Mouse (Mus musculus) CH12.LX (cell line): ENCODE measurements around the gene Gm12216. TPM values are rescaled to one million over a fixed set of nuclear protein-coding genes. Genes with fewer than 3 reads are reported as not detected.

Experiments used
- DNase-seq: peaks from one replicate; pipeline ENCODE4 v3.0.0-alpha.2; 2013; ENCODE audit errors: extremely low read depth
- H3K27ac ChIP-seq: 2 replicates; pipeline ENCODE4 v1.5.1; 2012; ENCODE audit warnings: low read depth, mild to moderate bottlenecking, control low read depth, moderate library complexity; ENCODE audit not compliant: insufficient read depth
- H3K27me3 ChIP-seq: replicated peaks from 2 replicates; pipeline ENCODE3; 2012; ENCODE audit warnings: inconsistent platforms
- H3K36me3 ChIP-seq, 2 experiments: replicated peaks in 1 of 2; 2 replicates each; pipeline versions ENCODE3 to v1.6.1; 2012; ENCODE audit warnings: inconsistent platforms in 1 of 2, low read length in 1 of 2, mild to moderate bottlenecking in 1 of 2, mixed read lengths in 1 of 2, moderate library complexity in 1 of 2; ENCODE audit not compliant: control insufficient read depth in 1 of 2, insufficient read depth in 1 of 2
- H3K4me1 ChIP-seq, 2 experiments: 2 replicates each; pipeline ENCODE4 v1.6.1; 2012; ENCODE audit warnings: inconsistent platforms in 1 of 2, moderate library complexity in 1 of 2; ENCODE audit not compliant: insufficient read depth in 2 of 2, control insufficient read depth in 1 of 2
- H3K4me2 ChIP-seq: 2 replicates; pipeline ENCODE4 v1.6.1; 2012; ENCODE audit warnings: low read depth, mild to moderate bottlenecking, control low read depth; ENCODE audit not compliant: poor library complexity, insufficient read depth, severe bottlenecking
- H3K4me3 ChIP-seq, 3 experiments: fragments of 150-350 bp in 1 of 3; sonication (generic) in 1 of 3; replicated peaks in 1 of 3; 2 replicates each; pipeline versions ENCODE3 to v1.5.1; 2011 to 2012; ENCODE audit warnings: low read depth in 2 of 3, low read length in 2 of 3, mild to moderate bottlenecking in 2 of 3, moderate library complexity in 2 of 3, control low read depth in 1 of 3, improper control_type of control experiment in 1 of 3, inconsistent platforms in 1 of 3, mixed read lengths in 1 of 3; ENCODE audit not compliant: poor library complexity in 1 of 3
- H3K79me2 ChIP-seq: replicated peaks from 2 replicates; pipeline ENCODE4 v1.6.1; 2012; ENCODE audit warnings: mild to moderate bottlenecking, moderate library complexity; ENCODE audit not compliant: control insufficient read depth, poor library complexity, insufficient read depth, severe bottlenecking; ENCODE audit errors: extremely low read depth
- H3K9ac ChIP-seq: 2 replicates; pipeline ENCODE4 v1.6.1; 2012; ENCODE audit warnings: low read depth, mild to moderate bottlenecking, control low read depth, moderate library complexity; ENCODE audit not compliant: insufficient read depth
- H3K9me3 ChIP-seq: replicated peaks from 2 replicates; pipeline ENCODE3; 2012; ENCODE audit warnings: low read length, inconsistent platforms, mixed read lengths
- BHLHE40 ChIP-seq: IDR thresholded peaks from 2 replicates; pipeline ENCODE4 v1.6.1; 2011; ENCODE audit warnings: mild to moderate bottlenecking, low read depth, low read length, improper control_type of control experiment
- CHD1 ChIP-seq: IDR thresholded peaks from 2 replicates; pipeline ENCODE4 v1.6.1; 2012; ENCODE audit warnings: low read depth, low read length, improper control_type of control experiment, inconsistent platforms
- CHD2 ChIP-seq: IDR thresholded peaks from 2 replicates; pipeline ENCODE4 v1.6.1; 2011; ENCODE audit warnings: low read length, improper control_type of control experiment
- CTCF ChIP-seq, 2 experiments: IDR thresholded peaks in 1 of 2; conservative IDR thresholded peaks in 1 of 2; 2 replicates each; pipeline ENCODE4 v1.5.1; 2011 to 2012; ENCODE audit warnings: low read depth in 2 of 2, low read length in 2 of 2, improper control_type of control experiment in 1 of 2, inconsistent platforms in 1 of 2, mild to moderate bottlenecking in 1 of 2, moderate library complexity in 1 of 2
- E2F4 ChIP-seq: IDR thresholded peaks from 2 replicates; pipeline ENCODE4 v1.6.1; 2011; ENCODE audit warnings: low read depth, low read length, improper control_type of control experiment; ENCODE audit not compliant: insufficient replicate concordance
- ELF1 ChIP-seq: IDR thresholded peaks from 2 replicates; pipeline ENCODE4 v1.6.1; 2014; ENCODE audit warnings: low read depth, mild to moderate bottlenecking, inconsistent platforms, low read length, improper control_type of control experiment
- EP300 ChIP-seq: IDR thresholded peaks from 2 replicates; pipeline ENCODE4 v1.6.1; 2011; ENCODE audit warnings: low read length, improper control_type of control experiment
- ETS1 ChIP-seq: conservative IDR thresholded peaks from 2 replicates; pipeline ENCODE4 v1.6.1; 2012; ENCODE audit warnings: low read depth, mild to moderate bottlenecking, inconsistent platforms, low read length, improper control_type of control experiment, moderate library complexity
- GABPA ChIP-seq: IDR thresholded peaks from 2 replicates; pipeline ENCODE4 v1.6.1; 2012; ENCODE audit warnings: low read depth, low read length, improper control_type of control experiment, inconsistent platforms; ENCODE audit not compliant: insufficient replicate concordance
- HCFC1 ChIP-seq: IDR thresholded peaks from 2 replicates; pipeline ENCODE4 v1.6.1; 2012; ENCODE audit warnings: low read depth, mild to moderate bottlenecking, inconsistent platforms, low read length, improper control_type of control experiment
- IRF4 ChIP-seq: IDR thresholded peaks from 2 replicates; pipeline ENCODE4 v1.6.1; 2014; ENCODE audit warnings: low read depth, mild to moderate bottlenecking, inconsistent platforms, low read length, improper control_type of control experiment
- JUN ChIP-seq: IDR thresholded peaks from 2 replicates; pipeline ENCODE4 v1.6.1; 2011; ENCODE audit warnings: low read depth, mild to moderate bottlenecking, low read length, improper control_type of control experiment, moderate library complexity; ENCODE audit not compliant: insufficient read depth
- JUND ChIP-seq: conservative IDR thresholded peaks from 2 replicates; pipeline ENCODE4 v1.6.1; 2011; ENCODE audit warnings: low read depth, low read length, improper control_type of control experiment
- KAT2A ChIP-seq: IDR thresholded peaks from 2 replicates; pipeline ENCODE4 v1.6.1; 2012; ENCODE audit warnings: low read length, improper control_type of control experiment, inconsistent platforms; ENCODE audit not compliant: insufficient replicate concordance
- MAFK ChIP-seq: IDR thresholded peaks from 2 replicates; pipeline ENCODE4 v1.6.1; 2011; ENCODE audit warnings: low read length, improper control_type of control experiment; ENCODE audit not compliant: insufficient replicate concordance
- MAX ChIP-seq: IDR thresholded peaks from 2 replicates; pipeline ENCODE4 v1.6.1; 2011; ENCODE audit warnings: low read length, improper control_type of control experiment
- MAZ ChIP-seq: IDR thresholded peaks from 2 replicates; pipeline ENCODE4 v1.6.1; 2012; ENCODE audit warnings: low read depth, mild to moderate bottlenecking, inconsistent platforms, low read length, improper control_type of control experiment, moderate library complexity
- MEF2A ChIP-seq: IDR thresholded peaks from 2 replicates; pipeline ENCODE4 v1.6.1; 2014; ENCODE audit warnings: low read depth, mild to moderate bottlenecking, inconsistent platforms, low read length, improper control_type of control experiment, borderline replicate concordance
- MXI1 ChIP-seq: IDR thresholded peaks from 2 replicates; pipeline ENCODE4 v1.6.1; 2011; ENCODE audit warnings: mild to moderate bottlenecking, low read depth, low read length, improper control_type of control experiment
- MYC ChIP-seq: IDR thresholded peaks from 2 replicates; pipeline ENCODE4 v1.6.1; 2011; ENCODE audit warnings: low read depth, mild to moderate bottlenecking, improper control_type of control experiment, low read length
- NELFE ChIP-seq: IDR thresholded peaks from 2 replicates; pipeline ENCODE4 v1.6.1; 2011; ENCODE audit warnings: low read depth, low read length, improper control_type of control experiment
- NRF1 ChIP-seq: IDR thresholded peaks from 2 replicates; pipeline ENCODE4 v1.6.1; 2014; ENCODE audit warnings: low read depth, mild to moderate bottlenecking, inconsistent platforms, low read length, improper control_type of control experiment, moderate library complexity
- PAX5 ChIP-seq: IDR thresholded peaks from 2 replicates; pipeline ENCODE4 v1.6.1; 2012; ENCODE audit warnings: low read length, inconsistent platforms, mixed read lengths
- POLR2A ChIP-seq: IDR thresholded peaks from 2 replicates; pipeline ENCODE4 v1.6.1; 2011; ENCODE audit warnings: low read depth, mild to moderate bottlenecking, improper control_type of control experiment, low read length
- POLR2AphosphoS2 ChIP-seq: IDR thresholded peaks from 2 replicates; pipeline ENCODE4 v1.6.1; 2011; ENCODE audit warnings: low read depth, low read length, improper control_type of control experiment
- RAD21 ChIP-seq: IDR thresholded peaks from 2 replicates; pipeline ENCODE4 v1.6.1; 2011; ENCODE audit warnings: low read depth, mild to moderate bottlenecking, low read length, improper control_type of control experiment, moderate library complexity
- RCOR1 ChIP-seq: conservative IDR thresholded peaks from 2 replicates; pipeline ENCODE4 v1.6.1; 2012; ENCODE audit warnings: low read depth, mild to moderate bottlenecking, inconsistent platforms, low read length, improper control_type of control experiment
- SIN3A ChIP-seq: IDR thresholded peaks from 2 replicates; pipeline ENCODE4 v1.6.1; 2012; ENCODE audit warnings: low read length, improper control_type of control experiment, inconsistent platforms
- SMC3 ChIP-seq: IDR thresholded peaks from 2 replicates; pipeline ENCODE4 v1.6.1; 2011; ENCODE audit warnings: low read depth, low read length, improper control_type of control experiment
- TBP ChIP-seq: conservative IDR thresholded peaks from 2 replicates; pipeline ENCODE4 v1.6.1; 2011; ENCODE audit warnings: low read depth, low read length, improper control_type of control experiment
- TCF12 ChIP-seq: IDR thresholded peaks from 2 replicates; pipeline ENCODE4 v1.6.1; 2014; ENCODE audit warnings: low read depth, mild to moderate bottlenecking, inconsistent platforms, low read length, improper control_type of control experiment
- UBTF ChIP-seq: IDR thresholded peaks from 2 replicates; pipeline ENCODE4 v1.6.1; 2012; ENCODE audit warnings: low read depth, mild to moderate bottlenecking, inconsistent platforms, low read length, improper control_type of control experiment, moderate library complexity
- USF2 ChIP-seq: conservative IDR thresholded peaks from 2 replicates; pipeline ENCODE4 v1.6.1; 2011; ENCODE audit warnings: low read depth, low read length, improper control_type of control experiment
- ZC3H11A ChIP-seq: IDR thresholded peaks from 2 replicates; pipeline ENCODE4 v1.6.1; 2012; ENCODE audit warnings: low read depth, mild to moderate bottlenecking, inconsistent platforms, low read length, improper control_type of control experiment
- ZKSCAN1 ChIP-seq: IDR thresholded peaks from 2 replicates; pipeline ENCODE4 v1.6.1; 2012; ENCODE audit warnings: low read depth, inconsistent platforms, low read length, improper control_type of control experiment, borderline replicate concordance
- ZNF384 ChIP-seq: IDR thresholded peaks from 2 replicates; pipeline ENCODE4 v1.6.1; 2012; ENCODE audit warnings: low read depth, low read length, improper control_type of control experiment, inconsistent platforms
- dilution Hi-C: fragments of 300-500 bp; cut with MboI; formaldehyde crosslinking; loops from 2 replicates; pipeline ENCODE4 v1.14.3; 2020; ENCODE audit warnings: low sequenced_read_pairs; ENCODE audit not compliant: extremely low pct_unique_long_range_greater_than_20kb, extremely low pct_ligation_motif_present
- in situ Hi-C: fragments of 300-500 bp; cut with MboI; formaldehyde crosslinking; loops from 3 replicates; pipeline ENCODE4 v1.14.3; 2019; ENCODE audit warnings: low sequenced_read_pairs, low pct_ligation_motif_present, low pct_unique_long_range_greater_than_20kb, mixed read lengths
- polyA plus RNA-seq: library from polyadenylated mRNA; unstranded; fragments of >175 nt; gene quantifications from 2 replicates; pipeline ENCODE4 v1.2.1, GENCODE M21; 2012; ENCODE audit warnings: low read depth; ENCODE audit not compliant: insufficient read length
- total RNA-seq, 2 experiments: library from RNA; depleted of rRNA; stranded (reverse); fragments of 300-350 nt in 1 of 2; fragments of >200 nt in 1 of 2; gene quantifications; 2 replicates each; pipeline ENCODE4 v1.2.3; 2012 to 2014

Gene Gm12216
- total and polyA plus RNA-seq, 3 experiments: 0.56 to 2.7 (median 0.77) TPM

DNA sequence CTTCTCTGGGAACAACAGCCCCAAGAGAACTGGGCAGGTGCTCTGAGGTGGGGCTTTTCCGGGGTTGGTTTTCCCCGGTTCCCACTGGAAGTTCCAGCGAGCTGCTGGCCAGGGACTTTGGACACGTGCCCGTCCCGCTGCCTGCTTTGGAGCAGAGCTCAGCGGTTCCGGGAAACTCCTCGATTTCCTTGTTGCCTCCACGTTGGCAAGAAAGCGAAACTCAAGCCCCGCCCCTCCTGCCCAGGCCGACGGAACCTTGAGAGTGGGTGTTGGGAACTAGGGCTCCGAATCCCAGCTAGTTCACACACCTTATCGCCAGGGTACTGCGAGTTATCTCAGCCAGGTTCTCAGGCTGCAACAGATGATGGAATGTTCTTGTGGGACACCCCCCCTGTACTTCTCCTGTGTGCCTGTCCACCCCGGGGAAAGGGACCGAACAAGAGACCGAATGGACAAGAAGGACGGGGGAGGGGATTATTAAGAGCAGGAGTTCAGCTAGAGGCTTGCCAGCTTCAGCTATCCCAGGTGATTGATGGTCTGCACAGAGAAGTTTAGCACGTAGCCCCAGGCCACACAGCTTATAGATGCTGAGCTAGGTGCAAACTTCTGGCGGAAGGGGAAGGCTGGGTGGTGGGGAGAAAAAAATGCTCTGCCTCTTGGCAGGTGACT, 96.1 kb downstream of the Gm12216 start:
- H3K27ac ChIP-seq: peak overlapping the region; percentile 77
- no peaks in the 10 kb centered on the region for H3K36me3 ChIP-seq
- dilution Hi-C loops (no loop called here), in situ Hi-C loops (loop anchor here (5.0 kb wide), 2 partner anchors 34 to 79 kb away; no protein-coding TSS in a partner anchor)
- H3K9ac ChIP-seq: peak overlapping the region; percentile 73
- H3K4me2 ChIP-seq: peak overlapping the region; percentile 75
- H3K27me3 ChIP-seq: peaks cover 7% of the 10 kb centered on the region
- H3K4me3 ChIP-seq: peak overlapping the region; percentile 42 to 58 (median 51)
- H3K9me3 ChIP-seq: no peaks in the 10 kb centered on the region
- H3K79me2 ChIP-seq: no peaks in the 10 kb centered on the region
- H3K4me1 ChIP-seq: peaks cover 32 to 87% of the 10 kb centered on the region in 2 experiments
- TF ChIP-seq TCF12 (no peak), MEF2A (no peak; the same call in none of the 2 replicates), ZC3H11A (no peak), SIN3A (no peak), NRF1 (no peak), ELF1 (no peak), EP300 (0 out of 2 replicates have a peak, but pooled peaks have one; percentile 16), GABPA (no peak), BHLHE40 (no peak; the same call in 1 of the 2 replicates), IRF4 (no peak), USF2 (no peak), POLR2A (no peak), ZNF384 (peak; percentile 59), KAT2A (0 out of 2 replicates have a peak, but pooled peaks have one; percentile 3), NELFE (no peak; the same call in 1 of the 2 replicates), RCOR1 (no peak), ETS1 (peak; percentile 48; the same call in 1 of the 2 replicates), CHD2 (0 out of 2 replicates have a peak, but pooled peaks have one; percentile 33), SMC3 (no peak), MXI1 (no peak), HCFC1 (no peak; the same call in 1 of the 2 replicates), JUN (no peak), E2F4 (no peak), MAX (peak; percentile 15; the same call in 1 of the 2 replicates), JUND (no peak), CHD1 (no peak), PAX5 (no peak), MYC (no peak), UBTF (no peak), RAD21 (no peak), MAFK (no peak), TBP (no peak), MAZ (no peak), ZKSCAN1 (no peak), POLR2AphosphoS2 (no peak), CTCF (conservative IDR thresholded peaks at IDR 0.05 in 1 of 2, IDR thresholded peaks at IDR 0.05 in 1 of 2; ENCODE audit: low read depth in 2 of 2, low read length in 2 of 2) (no peak)
- peak; percentile 32 for DNase-seq
